Mouse (Mus musculus) brown adipose tissue, adult 24 weeks (tissue): ENCODE results near the gene Sp140. TPM values are rescaled to one million over a fixed set of nuclear protein-coding genes. Genes with fewer than 3 reads are reported as not detected.
"Not testable (repeated sequence)": the region's sequence is repeated elsewhere in the genome, so short reads cannot be mapped to it uniquely, and the experiment has no call there.

Experiments used
- H3K27ac ChIP-seq: fragments of 200-500 bp; replicated peaks from 2 replicates; pipeline ENCODE4 v1.5.1; 2012; ENCODE audit warnings: low read depth, mild to moderate bottlenecking, low read length
- H3K4me1 ChIP-seq: fragments of 200-500 bp; 2 replicates; pipeline ENCODE4 v1.6.1; 2012; ENCODE audit warnings: low read length, mixed read lengths; ENCODE audit not compliant: control insufficient read depth, insufficient read depth, insufficient read length
- H3K4me3 ChIP-seq: fragments of 200-500 bp; 2 replicates; pipeline ENCODE4 v1.5.1; 2012; ENCODE audit warnings: low read depth, mild to moderate bottlenecking, low read length, moderate library complexity; ENCODE audit not compliant: insufficient read depth
- polyA plus RNA-seq: library from polyadenylated mRNA; stranded (reverse); fragments of >200 nt; gene quantifications from 2 replicates; pipeline ENCODE4 v1.2.4, GENCODE M21; 2012; ENCODE audit not compliant: missing spikeins, insufficient read depth, insufficient read length

The Sp140 gene
- polyA plus RNA-seq, 1 experiment, result 5.1 TPM

GRCm38 (mm10) chr1:85610581-85610980 is 10.4 kb downstream of the Sp140 start:
- not testable (repeated sequence) for H3K27ac ChIP-seq, H3K4me1 ChIP-seq, H3K4me3 ChIP-seq

GRCm38 (mm10) chr1:85615096-85615495 is 14.9 kb downstream of the Sp140 start:
- not testable (repeated sequence) for H3K4me1 ChIP-seq, H3K27ac ChIP-seq, H3K4me3 ChIP-seq

- H3K27ac ChIP-seq, H3K4me3 ChIP-seq, H3K4me1 ChIP-seq: not testable (repeated sequence)
Measured at GRCm38 (mm10) chr1:85615819-85616218, 15.6 kb downstream of the Sp140 start.

- H3K4me1 ChIP-seq, H3K27ac ChIP-seq, H3K4me3 ChIP-seq: not testable (repeated sequence)
Measured at GRCm38 (mm10) chr1:85617161-85617560, 17.0 kb downstream of the Sp140 start.

GRCm38 (mm10) chr1:85618689-85619088 is 18.5 kb downstream of the Sp140 start:
- not testable (repeated sequence) for H3K4me3 ChIP-seq, H3K4me1 ChIP-seq

GRCm38 (mm10) chr1:85636936-85637335 is 36.8 kb downstream of the Sp140 start:
- H3K4me1 ChIP-seq, H3K27ac ChIP-seq, H3K4me3 ChIP-seq: not testable (repeated sequence)

More at GRCm38 (mm10) chr1:85618689-85619088, 18.5 kb downstream of the Sp140 start:
- H3K27ac ChIP-seq, result not testable (repeated sequence)

- H3K4me3 ChIP-seq, H3K27ac ChIP-seq, H3K4me1 ChIP-seq: not testable (repeated sequence)
Measured at GRCm38 (mm10) chr1:85638144-85638543, 38.0 kb downstream of the Sp140 start.

GRCm38 (mm10) chr1:85649881-85650280 is 49.7 kb downstream of the Sp140 start, which contains the start of gene Sp100:
Sp100 (plus strand) TSS chr1:85649988.
- peak within 1 kb of the TSS; percentile 70 for H3K4me3 ChIP-seq
- not testable (repeated sequence) for H3K4me1 ChIP-seq
- H3K27ac ChIP-seq, result peak within 1 kb of the TSS; percentile 92

- peak overlapping the region; percentile 30; the same call in 1 of the 2 replicates for H3K4me3 ChIP-seq
- H3K4me1 ChIP-seq, result not testable (repeated sequence)
- 0 out of 2 replicates have a peak overlapping the region, but pooled peaks have one; percentile 23 for H3K27ac ChIP-seq
Measured at GRCm38 (mm10) chr1:85650524-85650923, 50.3 kb downstream of the Sp140 start.

- H3K27ac ChIP-seq, H3K4me1 ChIP-seq: not testable (repeated sequence)
- H3K4me3 ChIP-seq, result peak overlapping the region; percentile 51
Measured at GRCm38 (mm10) chr1:85651770-85652275, 51.6 kb downstream of the Sp140 start.

GRCm38 (mm10) chr1:85657211-85657610 is 57.0 kb downstream of the Sp140 start:
- H3K27ac ChIP-seq, H3K4me3 ChIP-seq, H3K4me1 ChIP-seq: not testable (repeated sequence)

GRCm38 (mm10) chr1:85664266-85664665 is 64.1 kb downstream of the Sp140 start:
- H3K4me3 ChIP-seq, result no peak overlapping the region
- H3K4me1 ChIP-seq, result no peaks in the 10 kb centered on the region
- no peak overlapping the region for H3K27ac ChIP-seq

- Histone ChIP-seq H3K4me1 (no peaks in the 10 kb centered on the region), H3K27ac (no peak overlapping the region), H3K4me3 (no peak overlapping the region)
Measured at GRCm38 (mm10) chr1:85680226-85680625, 80.0 kb downstream of the Sp140 start.

- Histone ChIP-seq H3K4me1 (no peaks in the 10 kb centered on the region), H3K4me3 (no peak overlapping the region), H3K27ac (no peak overlapping the region)
Measured at GRCm38 (mm10) chr1:85686666-85687065, 86.5 kb downstream of the Sp140 start.

- H3K4me1 ChIP-seq, result no peaks in the 10 kb centered on the region; the same call in 1 of the 2 replicates
- H3K27ac ChIP-seq, result no peak overlapping the region
- no peak overlapping the region for H3K4me3 ChIP-seq
Measured at GRCm38 (mm10) chr1:85687346-85687745, 87.2 kb downstream of the Sp140 start.

- Histone ChIP-seq H3K4me3 (no peak overlapping the region), H3K4me1 (no peaks in the 10 kb centered on the region; the same call in 1 of the 2 replicates)
Measured at GRCm38 (mm10) chr1:85690544-85690943, 90.4 kb downstream of the Sp140 start.

More at GRCm38 (mm10) chr1:85690544-85690943, 90.4 kb downstream of the Sp140 start:
- no peak overlapping the region for H3K27ac ChIP-seq
